Mouse (Mus musculus): ENCODE results near the gene Crabp2.
A peak's percentile ranks its signal among the peaks of the same experiment; 100 is the strongest.

Crabp2 gene

GRCm38 (mm10) chr3:87984094-87984493 is 35.6 kb downstream of the Crabp2 start:
- no peak for DNase-seq (ENCODE audit: low spot score)

- no peak for DNase-seq (ENCODE audit: low spot score)
Observed at GRCm38 (mm10) chr3:87985505-87986320, 37.2 kb downstream of the Crabp2 start.

- DNase-seq (ENCODE audit: low spot score), result peak; percentile 97
Observed at GRCm38 (mm10) chr3:87986868-87987267, 38.4 kb downstream of the Crabp2 start.

- DNase-seq (ENCODE audit: low spot score), result no peak
Observed at GRCm38 (mm10) chr3:87987633-87988032, 39.2 kb downstream of the Crabp2 start.

- DNase-seq (ENCODE audit: low spot score), result no peak
Observed at GRCm38 (mm10) chr3:87988068-87988467, 39.6 kb downstream of the Crabp2 start.

GRCm38 (mm10) chr3:87989935-87990334 is 41.5 kb downstream of the Crabp2 start:
- no peak for DNase-seq (ENCODE audit: low spot score)

GRCm38 (mm10) chr3:87993436-87993835 is 45.0 kb downstream of the Crabp2 start:
- no peak for DNase-seq (ENCODE audit: low spot score)

- DNase-seq (ENCODE audit: low spot score), result no peak
Observed at GRCm38 (mm10) chr3:87995331-87995730, 46.9 kb downstream of the Crabp2 start.

GRCm38 (mm10) chr3:87996401-87996800 is 47.9 kb downstream of the Crabp2 start:
- no peak for DNase-seq (ENCODE audit: low spot score)

- peak; percentile 27 for DNase-seq (ENCODE audit: low spot score)
Observed at GRCm38 (mm10) chr3:87996971-87997614, 48.6 kb downstream of the Crabp2 start.

- no peak for DNase-seq (ENCODE audit: low spot score)
Observed at GRCm38 (mm10) chr3:87998747-87999146, 50.3 kb downstream of the Crabp2 start.

- no peak for DNase-seq (ENCODE audit: low spot score)
Observed at GRCm38 (mm10) chr3:87999243-87999895, 50.9 kb downstream of the Crabp2 start.

GRCm38 (mm10) chr3:88000181-88000580 is 51.7 kb downstream of the Crabp2 start, which contains the start of gene Bcan:
Bcan (minus strand) TSS chr3:88000230.
- no peak for DNase-seq (ENCODE audit: low spot score)

- DNase-seq (ENCODE audit: low spot score), result no peak
Observed at GRCm38 (mm10) chr3:88000816-88001595, 52.5 kb downstream of the Crabp2 start.

- no peak for DNase-seq (ENCODE audit: low spot score)
Observed at GRCm38 (mm10) chr3:88002291-88002976, 54.0 kb downstream of the Crabp2 start.
